Mouse (Mus musculus) heart, adult 18-20 months (tissue): ENCODE data around the gene Esyt1. TPM values are rescaled to one million over a fixed set of nuclear protein-coding genes. Genes with fewer than 3 reads are reported as not detected.
"Not testable (repeated sequence)": the region's sequence is repeated elsewhere in the genome, so short reads cannot be mapped to it uniquely, and the experiment has no call there.

Experiments used
- DNase-seq, 2 experiments: peaks; one replicate each; pipeline ENCODE4 v3.0.0; 2021 to 2022; ENCODE audit warnings: mixed read lengths in 1 of 2
- total RNA-seq, 2 experiments: library from RNA; stranded (reverse); gene quantifications; 2 replicates each; pipeline ENCODE4 v1.2.3; 2021

Gene Esyt1
- total RNA-seq, 2 experiments from 2014 or later, result 15.9 to 19.9 TPM

- DNase-seq, result no peak
These were observed 12.7 kb upstream of the Esyt1 start for GRCm38 (mm10) chr10:128538340-128538870.

- peak; percentile 94 to 95 for DNase-seq
These were observed 10.7 kb upstream of the Esyt1 start for GRCm38 (mm10) chr10:128536266-128536940.

- DNase-seq, result no peak
These were observed 10.1 kb upstream of the Esyt1 start for GRCm38 (mm10) chr10:128535624-128536265.

GRCm38 (mm10) chr10:128535206-128535605 lies 9.5 kb upstream of the Esyt1 start:
- DNase-seq, result no peak

GRCm38 (mm10) chr10:128526366-128527356 lies 990 bp upstream of the Esyt1 start:
- DNase-seq, result no peak

- peak; percentile 60 to 65 for DNase-seq
These were observed 674 bp downstream of the Esyt1 start for GRCm38 (mm10) chr10:128524732-128525662.

- DNase-seq, result peak in 1 of 2 experiments; percentile 39
These were observed 1.4 kb downstream of the Esyt1 start for GRCm38 (mm10) chr10:128524111-128524731.

- no peak for DNase-seq
These were observed 3.3 kb downstream of the Esyt1 start for GRCm38 (mm10) chr10:128522351-128522750.

GRCm38 (mm10) chr10:128520591-128520990 lies 5.1 kb downstream of the Esyt1 start:
- no peak for DNase-seq

- peak; percentile 53 to 74 for DNase-seq
These were observed 6.8 kb downstream of the Esyt1 start for GRCm38 (mm10) chr10:128518833-128519232.

- DNase-seq, result no peak
These were observed 9.0 kb downstream of the Esyt1 start for GRCm38 (mm10) chr10:128516677-128517076.

- DNase-seq, result no peak
These were observed 9.6 kb downstream of the Esyt1 start for GRCm38 (mm10) chr10:128516029-128516428.

GRCm38 (mm10) chr10:128515044-128515443 lies 10.6 kb downstream of the Esyt1 start:
- DNase-seq, result no peak

- DNase-seq, result no peak
These were observed 13.9 kb downstream of the Esyt1 start for GRCm38 (mm10) chr10:128511761-128512160.

GRCm38 (mm10) chr10:128511189-128511588 lies 14.5 kb downstream of the Esyt1 start:
- DNase-seq, result no peak

GRCm38 (mm10) chr10:128510301-128510700 lies 15.4 kb downstream of the Esyt1 start:
- no peak for DNase-seq

GRCm38 (mm10) chr10:128509831-128510230 lies 15.8 kb downstream of the Esyt1 start:
- DNase-seq, result no peak

- DNase-seq, result no peak
These were observed 16.5 kb downstream of the Esyt1 start for GRCm38 (mm10) chr10:128509203-128509602.

GRCm38 (mm10) chr10:128508260-128508659 lies 17.4 kb downstream of the Esyt1 start:
- DNase-seq, result no peak

GRCm38 (mm10) chr10:128505974-128506373 lies 19.7 kb downstream of the Esyt1 start:
- no peak for DNase-seq

- not testable (repeated sequence) for DNase-seq
These were observed 20.4 kb downstream of the Esyt1 start for GRCm38 (mm10) chr10:128505371-128505667.
